ENCODE assay signal across 8 mouse cellular contexts in genomic region chr3:30601610-30602064, GRCm38 (mm10). TPM values are rescaled to one million over a fixed set of nuclear protein-coding genes. Genes with fewer than 3 reads are reported as not detected.
A peak's percentile ranks its signal among the peaks of the same experiment; 100 is the strongest.
DNase-seq lines count a peak whose midpoint lies in the region; ATAC-seq and TF ChIP-seq lines count a peak whose summit lies in the region.

No protein-coding gene starts in this region.

- under 1% methylated on average over 13 of the region's 13 CpGs for WGBS in heart, embryonic 14.5 days
- WGBS in forebrain, embryonic 16.5 days = under 1% methylated on average over 13 of the region's 13 CpGs
- under 1% methylated on average over 13 of the region's 13 CpGs for WGBS in liver, postnatal 0 days (ENCODE audit: insufficient replicate concordance)

- peaks cover 29% of the 10 kb centered on the region for H3K36me3 ChIP-seq in heart, embryonic 14.5 days (ENCODE audit: control insufficient read depth, insufficient read depth, low read length)
- peaks cover 5% of the 10 kb centered on the region; the same call in 1 of the 2 replicates for H3K36me3 ChIP-seq in ES-E14 (ENCODE audit: control insufficient read depth, insufficient read depth, low read length, poor library complexity, severe bottlenecking)
- H3K36me3 ChIP-seq in forebrain, embryonic 16.5 days (ENCODE audit: control insufficient read depth, insufficient read depth) = no peaks in the 10 kb centered on the region
- peaks cover 15% of the 10 kb centered on the region for H3K36me3 ChIP-seq in liver, postnatal 0 days (replicated peaks; ENCODE audit: insufficient read depth, low read length)

- peak overlapping the region; percentile 74 for H3K4me2 ChIP-seq in heart, embryonic 14.5 days (ENCODE audit: low read length)
- H3K4me2 ChIP-seq in forebrain, embryonic 16.5 days (ENCODE audit: low read length) = peak overlapping the region; percentile 77
- H3K4me2 ChIP-seq in liver, postnatal 0 days (ENCODE audit: low read depth, low read length) = peak overlapping the region; percentile 84

- ATAC-seq in heart, embryonic 14.5 days (ENCODE audit: insufficient number of reproducible peaks, insufficient read depth, low FRiP score, low read depth) = no peak
- ATAC-seq in forebrain, embryonic 16.5 days = no peak
- ATAC-seq in liver, postnatal 0 days = no peak
- no peak for ATAC-seq in megakaryocyte progenitor cell, adult 5-6 weeks (replicated peaks; ENCODE audit: poor library complexity)

- no peaks in the 10 kb centered on the region for H3K9me3 ChIP-seq in heart, embryonic 14.5 days (ENCODE audit: control insufficient read depth, low read length)
- H3K9me3 ChIP-seq in ES-E14 (ENCODE audit: control insufficient read depth, insufficient read depth, low read depth, low read length) = no peaks in the 10 kb centered on the region
- H3K9me3 ChIP-seq in forebrain, embryonic 16.5 days (ENCODE audit: control insufficient read depth, low read length) = no peaks in the 10 kb centered on the region
- H3K9me3 ChIP-seq in liver, postnatal 0 days (ENCODE audit: low read length) = no peaks in the 10 kb centered on the region

- peaks cover 6 to 8% of the 10 kb centered on the region in 2 experiments; a peak in 3 of 4 replicates for H3K4me1 ChIP-seq in heart, embryonic 14.5 days (ENCODE audit: control insufficient read depth in 2 of 2, insufficient read depth in 2 of 2, low read length in 2 of 2)
- H3K4me1 ChIP-seq in ES-E14 (ENCODE audit: control insufficient read depth in 2 of 2, insufficient read depth in 2 of 2, low read length in 2 of 2, poor library complexity in 1 of 2) = peaks cover 0 to 3% of the 10 kb centered on the region in 2 experiments; a peak in 1 of 4 replicates
- H3K4me1 ChIP-seq in forebrain, embryonic 16.5 days (replicated peaks; ENCODE audit: control insufficient read depth, insufficient read depth, low read length) = peaks cover 17% of the 10 kb centered on the region
- peaks cover 24% of the 10 kb centered on the region for H3K4me1 ChIP-seq in liver, postnatal 0 days (ENCODE audit: insufficient read depth)

- no peak for DNase-seq in heart, adult 9 months (ENCODE audit: low spot score in 2 of 2)
- no peak for DNase-seq in ES-E14 (ENCODE audit: low read depth, low spot score)
- no peak for DNase-seq in liver, postnatal 0 days
- no peak for DNase-seq in urinary bladder, adult 18-20 months (ENCODE audit: low spot score in 2 of 2)
- DNase-seq in left cerebral cortex, postnatal 14 days (ENCODE audit: low spot score in 2 of 2) = no peak

- in situ Hi-C loops in ES-E14 (cut with MboI; ENCODE audit: low sequenced_read_pairs in 2 of 2, unreplicated experiment in 2 of 2) = no loop called here

- TF ChIP-seq CTCF in liver, postnatal 0 days (IDR thresholded peaks at IDR 0.05; ENCODE audit: low read depth) = no peak

- no peak for TF ChIP-seq EP300 in liver, postnatal 0 days (IDR thresholded peaks at IDR 0.05; ENCODE audit: low read depth)

- intact Hi-C loops in left cerebral cortex, postnatal 14 days (cut with DNase I) = loop anchor here (5.0 to 10.0 kb wide), 3 partner anchors 191 to 363 kb away; partner anchors contain the start of genes Phc3 and Sec62

- no peaks in the 10 kb centered on the region for H3K27me3 ChIP-seq in heart, embryonic 14.5 days (ENCODE audit: control insufficient read depth, insufficient read depth, low read length)
- H3K27me3 ChIP-seq in forebrain, embryonic 16.5 days (replicated peaks; ENCODE audit: control insufficient read depth, insufficient read depth, low read length) = no peaks in the 10 kb centered on the region
- peaks cover 5% of the 10 kb centered on the region; the same call in 1 of the 2 replicates for H3K27me3 ChIP-seq in liver, postnatal 0 days (ENCODE audit: insufficient read depth, low read length)

- H3K9ac ChIP-seq in heart, embryonic 14.5 days (ENCODE audit: low read length) = peak overlapping the region; percentile 93
- H3K9ac ChIP-seq in ES-E14 (ENCODE audit: insufficient read depth, low read depth, low read length, poor library complexity, severe bottlenecking) = no peak overlapping the region
- H3K9ac ChIP-seq in forebrain, embryonic 16.5 days (replicated peaks; ENCODE audit: low read depth, low read length) = peak overlapping the region; percentile 87
- H3K9ac ChIP-seq in liver, postnatal 0 days (replicated peaks) = peak overlapping the region; percentile 95

- H3K4me3 ChIP-seq in heart, embryonic 14.5 days (ENCODE audit: control insufficient read depth in 1 of 2, insufficient read depth in 1 of 2, low read depth in 1 of 2, low read length in 2 of 2) = peak overlapping the region; percentile 64 to 87
- peak overlapping the region; percentile 91 to 97 for H3K4me3 ChIP-seq in ES-E14 (ENCODE audit: insufficient read depth in 1 of 2, low read depth in 1 of 2, low read length in 2 of 2, poor library complexity in 1 of 2, severe bottlenecking in 1 of 2)
- H3K4me3 ChIP-seq in forebrain, embryonic 16.5 days (replicated peaks; ENCODE audit: low read length) = peak overlapping the region; percentile 92
- peak overlapping the region; percentile 88 for H3K4me3 ChIP-seq in liver, postnatal 0 days (ENCODE audit: low read depth, low read length)

- peak overlapping the region; percentile 92 to 96 for H3K27ac ChIP-seq in heart, embryonic 14.5 days (replicated peaks in 1 of 2; ENCODE audit: control insufficient read depth in 1 of 2, insufficient read depth in 1 of 2, low read depth in 2 of 2, low read length in 2 of 2)
- H3K27ac ChIP-seq in ES-E14 (ENCODE audit: insufficient read depth, low read depth, low read length, poor library complexity, severe bottlenecking) = no peak overlapping the region; the same call in 1 of the 2 replicates
- H3K27ac ChIP-seq in forebrain, embryonic 16.5 days (ENCODE audit: low read length) = peak overlapping the region; percentile 97
- H3K27ac ChIP-seq in liver, postnatal 0 days (ENCODE audit: low read depth) = peak overlapping the region; percentile 99

TF ChIP-seq in ES-E14, 5 proteins besides CTCF, POLR2A, EP300 and RAD21:
- TF ChIP-seq MAFK (IDR thresholded peaks at IDR 0.05; ENCODE audit: insufficient read depth, low read depth, low read length) (no peak), HCFC1 (IDR thresholded peaks at IDR 0.05; ENCODE audit: borderline replicate concordance, insufficient read depth, low read length) (no peak), ZC3H11A (IDR thresholded peaks at IDR 0.05; ENCODE audit: borderline replicate concordance, low read depth, low read length) (no peak), CHD2 (IDR thresholded peaks at IDR 0.05; ENCODE audit: low read depth, low read length) (no peak), ZNF384 (IDR thresholded peaks at IDR 0.05; ENCODE audit: low read depth, low read length) (no peak)

RNA-seq across cellular contexts. Expression of gene Mynn, which starts 0.2 kb away (rescaled TPM):
- polyA plus RNA-seq in heart, embryonic 14.5 days (2014; fragmentation: Nextera tagmentation; extraction: Ambion mirVana) = 23.4 and 25.9 TPM in 2 replicates
- total RNA-seq in ES-E14 (2012; rRNA removed) = 17.1 and 18.5 TPM in 2 replicates
- 39.9 and 41.8 TPM in 2 replicates for polyA plus RNA-seq in forebrain, embryonic 16.5 days (2015; fragmentation: Nextera tagmentation; extraction: Ambion mirVana)
- 6.2 and 7.5 TPM in 2 replicates for polyA plus RNA-seq in liver, postnatal 0 days (2015; fragmentation: Nextera tagmentation; extraction: Ambion mirVana)
- 10 to 100 TPM; 15.5 to 17.3 TPM for total RNA-seq in left cerebral cortex, postnatal 14 days (2021)
- total RNA-seq in megakaryocyte progenitor cell, adult 5-6 weeks (2015) = 22.7 and 27.1 TPM in 2 replicates
- 26.3 and 26.5 TPM in 2 replicates for total RNA-seq in megakaryocyte progenitor cell, adult 5-6 weeks (2017)

RNA-seq across cellular contexts. Expression of gene Actrt3, which starts 1.9 kb away (rescaled TPM):
- polyA plus RNA-seq in heart, embryonic 14.5 days (2014; fragmentation: Nextera tagmentation; extraction: Ambion mirVana) = not detected in 2 replicates
- total RNA-seq in ES-E14 (2012; rRNA removed) = not detected in 2 replicates
- polyA plus RNA-seq in forebrain, embryonic 16.5 days (2015; fragmentation: Nextera tagmentation; extraction: Ambion mirVana) = 0.20 and 0.38 TPM in 2 replicates
- not detected in 2 replicates for polyA plus RNA-seq in liver, postnatal 0 days (2015; fragmentation: Nextera tagmentation; extraction: Ambion mirVana)
- under 1 TPM; 0.57 to 0.72 TPM for total RNA-seq in left cerebral cortex, postnatal 14 days (2021)
- not detected in 2 replicates for total RNA-seq in megakaryocyte progenitor cell, adult 5-6 weeks (2015)
- not detected in 2 replicates for total RNA-seq in megakaryocyte progenitor cell, adult 5-6 weeks (2017)

RNA-seq across cellular contexts. Expression of gene Lrriq4, which starts 42.7 kb away (rescaled TPM):
- polyA plus RNA-seq in heart, embryonic 14.5 days (2014; fragmentation: Nextera tagmentation; extraction: Ambion mirVana) = 0.11 TPM in 1 of 2 replicates, not detected in the other
- 1.9 and 3.8 TPM in 2 replicates for total RNA-seq in ES-E14 (2012; rRNA removed)
- polyA plus RNA-seq in forebrain, embryonic 16.5 days (2015; fragmentation: Nextera tagmentation; extraction: Ambion mirVana) = not detected in 2 replicates
- not detected in 2 replicates for polyA plus RNA-seq in liver, postnatal 0 days (2015; fragmentation: Nextera tagmentation; extraction: Ambion mirVana)
- total RNA-seq in left cerebral cortex, postnatal 14 days (2021) = not detected
- not detected in 2 replicates for total RNA-seq in megakaryocyte progenitor cell, adult 5-6 weeks (2015)
- not detected in 2 replicates for total RNA-seq in megakaryocyte progenitor cell, adult 5-6 weeks (2017)

RNA-seq across cellular contexts. Expression of gene Lrrc34, which starts 46.0 kb away (rescaled TPM):
- polyA plus RNA-seq in heart, embryonic 14.5 days (2014; fragmentation: Nextera tagmentation; extraction: Ambion mirVana) = 0.27 and 0.68 TPM in 2 replicates
- 5.6 and 11.3 TPM in 2 replicates for total RNA-seq in ES-E14 (2012; rRNA removed)
- 0.83 and 0.86 TPM in 2 replicates for polyA plus RNA-seq in forebrain, embryonic 16.5 days (2015; fragmentation: Nextera tagmentation; extraction: Ambion mirVana)
- polyA plus RNA-seq in liver, postnatal 0 days (2015; fragmentation: Nextera tagmentation; extraction: Ambion mirVana) = 0.06 and 0.14 TPM in 2 replicates
- under 1 TPM in 1 of 2 experiments, not detected in 1; 0.18 TPM for total RNA-seq in left cerebral cortex, postnatal 14 days (2021)
- not detected in 2 replicates for total RNA-seq in megakaryocyte progenitor cell, adult 5-6 weeks (2015)
- total RNA-seq in megakaryocyte progenitor cell, adult 5-6 weeks (2017) = not detected in 2 replicates

RNA-seq across cellular contexts. Expression of gene Mecom, which starts 53.8 kb away (rescaled TPM):
- 23.0 and 24.1 TPM in 2 replicates for polyA plus RNA-seq in heart, embryonic 14.5 days (2014; fragmentation: Nextera tagmentation; extraction: Ambion mirVana)
- total RNA-seq in ES-E14 (2012; rRNA removed) = 2.1 and 2.3 TPM in 2 replicates
- 2.1 and 2.8 TPM in 2 replicates for polyA plus RNA-seq in forebrain, embryonic 16.5 days (2015; fragmentation: Nextera tagmentation; extraction: Ambion mirVana)
- 0.85 and 0.89 TPM in 2 replicates for polyA plus RNA-seq in liver, postnatal 0 days (2015; fragmentation: Nextera tagmentation; extraction: Ambion mirVana)
- 1 to 10 TPM; 5.2 to 6.0 TPM for total RNA-seq in left cerebral cortex, postnatal 14 days (2021)
- 0.54 and 4.0 TPM in 2 replicates for total RNA-seq in megakaryocyte progenitor cell, adult 5-6 weeks (2015)
- 0.17 and 2.3 TPM in 2 replicates for total RNA-seq in megakaryocyte progenitor cell, adult 5-6 weeks (2017)
